Mouse (Mus musculus) myocyte (in vitro differentiated cells): ENCODE data around the gene Tas2r143. TPM values are rescaled to one million over a fixed set of nuclear protein-coding genes. Genes with fewer than 3 reads are reported as not detected.

ENCODE experiments used
- H3K27me3 ChIP-seq: one replicate; pipeline ENCODE4 v1.6.1; 2011; ENCODE audit not compliant: control insufficient read depth, insufficient read depth, insufficient read length
- H3K36me3 ChIP-seq: one replicate; pipeline ENCODE4 v1.6.1; 2011; ENCODE audit not compliant: control insufficient read depth, insufficient read depth
- H3K4me2 ChIP-seq: one replicate; pipeline ENCODE4 v1.6.1; 2011; ENCODE audit warnings: low read depth, control low read depth
- H3K4me3 ChIP-seq: one replicate; pipeline ENCODE4 v1.5.1; 2011; ENCODE audit warnings: mild to moderate bottlenecking, control low read depth, moderate library complexity
- H3K79me2 ChIP-seq: one replicate; pipeline ENCODE4 v1.6.1; 2011; ENCODE audit not compliant: control insufficient read depth, insufficient read depth
- H3ac ChIP-seq: one replicate; pipeline ENCODE4 v1.6.1; 2011; ENCODE audit not compliant: control insufficient read depth, insufficient read length
- CEBPB ChIP-seq: IDR thresholded peaks from 2 replicates; pipeline ENCODE4 v1.6.1; 2011; ENCODE audit warnings: mild to moderate bottlenecking, moderate library complexity; ENCODE audit not compliant: poor library complexity, insufficient read depth, severe bottlenecking
- E2F4 ChIP-seq: IDR thresholded peaks from one replicate; pipeline ENCODE4 v1.6.1; 2011; ENCODE audit warnings: mild to moderate bottlenecking, control low read depth, moderate library complexity; ENCODE audit not compliant: insufficient read depth
- MAX ChIP-seq: IDR thresholded peaks from one replicate; pipeline ENCODE4 v1.6.1; 2011; ENCODE audit warnings: low read depth, mild to moderate bottlenecking, control low read depth
- MYOD1 ChIP-seq, 3 experiments: IDR thresholded peaks; one replicate each; pipeline ENCODE4 v1.6.1; 2011; ENCODE audit warnings: control low read depth in 2 of 3, low read depth in 2 of 3, mild to moderate bottlenecking in 2 of 3, moderate library complexity in 1 of 3; ENCODE audit not compliant: insufficient read length in 2 of 3, control insufficient read depth in 1 of 3
- MYOG ChIP-seq, 3 experiments: IDR thresholded peaks; one replicate each; pipeline ENCODE4 v1.6.1; 2011; ENCODE audit warnings: control low read depth in 2 of 3, low read depth in 2 of 3, mild to moderate bottlenecking in 2 of 3; ENCODE audit not compliant: insufficient read length in 2 of 3, control insufficient read depth in 1 of 3, insufficient read depth in 1 of 3
- POLR2A ChIP-seq: IDR thresholded peaks from one replicate; pipeline ENCODE4 v1.6.1; 2011; ENCODE audit warnings: low read depth, mild to moderate bottlenecking, control low read depth, moderate library complexity; ENCODE audit not compliant: insufficient read length
- POLR2AphosphoS2 ChIP-seq: IDR thresholded peaks from one replicate; pipeline ENCODE4 v1.6.1; 2011; ENCODE audit warnings: low read depth, control low read depth; ENCODE audit not compliant: insufficient read length
- REST ChIP-seq: IDR thresholded peaks from one replicate; pipeline ENCODE4 v1.6.1; 2011; ENCODE audit warnings: mild to moderate bottlenecking, control low read depth, moderate library complexity; ENCODE audit not compliant: insufficient read depth, insufficient read length
- SRF ChIP-seq: IDR thresholded peaks from one replicate; pipeline ENCODE4 v1.6.1; 2011; ENCODE audit warnings: low read depth; ENCODE audit not compliant: control insufficient read depth, insufficient read length
- TCF12 ChIP-seq: IDR thresholded peaks from one replicate; pipeline ENCODE4 v1.6.1; 2011; ENCODE audit warnings: mild to moderate bottlenecking, control low read depth; ENCODE audit not compliant: poor library complexity, insufficient read depth, severe bottlenecking
- TCF3 ChIP-seq: IDR thresholded peaks from one replicate; pipeline ENCODE4 v1.6.1; 2011; ENCODE audit warnings: low read depth, control low read depth; ENCODE audit not compliant: insufficient read length
- USF1 ChIP-seq: IDR thresholded peaks from one replicate; pipeline ENCODE4 v1.6.1; 2011; ENCODE audit warnings: low read depth, mild to moderate bottlenecking, control low read depth, moderate library complexity
- polyA plus RNA-seq: library from polyadenylated mRNA; unstranded; fragments of >200 nt; fragmentation: generic; extraction: Trizol; gene quantifications from one replicate; pipeline ENCODE4 v1.2.1, GENCODE M21; 2012; ENCODE audit warnings: missing spikeins

Tas2r143 gene
- polyA plus RNA-seq, 1 experiment = not detected

GRCm38 (mm10) chr6:42426337-42426736 is 26.3 kb downstream of the Tas2r143 start:
- no peaks in the 10 kb centered on the region for H3K79me2 ChIP-seq
- no peak overlapping the region for H3K4me3 ChIP-seq
- H3K36me3 ChIP-seq = no peaks in the 10 kb centered on the region
- no peak overlapping the region for H3ac ChIP-seq
- no peaks in the 10 kb centered on the region for H3K27me3 ChIP-seq
- H3K4me2 ChIP-seq = no peak overlapping the region
- no peak for TF ChIP-seq E2F4
- no peak for TF ChIP-seq MYOD1 (IDR thresholded peaks at IDR 0.05; ENCODE audit: control insufficient read depth in 1 of 3, insufficient read length in 2 of 3, low read depth in 2 of 3)
- TF ChIP-seq TCF3 = no peak
- no peak for TF ChIP-seq TCF12
- no peak for TF ChIP-seq MYOG (IDR thresholded peaks at IDR 0.05; ENCODE audit: control insufficient read depth in 1 of 3, insufficient read depth in 1 of 3, insufficient read length in 2 of 3, low read depth in 2 of 3)
- no peak for TF ChIP-seq REST

- no peak for TF ChIP-seq TCF12
- no peak overlapping the region for H3ac ChIP-seq
- H3K36me3 ChIP-seq = no peaks in the 10 kb centered on the region
- H3K79me2 ChIP-seq = no peaks in the 10 kb centered on the region
- no peak overlapping the region for H3K4me2 ChIP-seq
- no peak overlapping the region for H3K4me3 ChIP-seq
- no peaks in the 10 kb centered on the region for H3K27me3 ChIP-seq
Measured at GRCm38 (mm10) chr6:42433554-42433953, 33.5 kb downstream of the Tas2r143 start.

- no peaks in the 10 kb centered on the region for H3K79me2 ChIP-seq
- TF ChIP-seq TCF12 (no peak), SRF (no peak), POLR2A (no peak), REST (no peak), CEBPB (no peak), POLR2AphosphoS2 (no peak), MYOG (IDR thresholded peaks at IDR 0.05; ENCODE audit: control insufficient read depth in 1 of 3, insufficient read depth in 1 of 3, insufficient read length in 2 of 3, low read depth in 2 of 3) (no peak), E2F4 (no peak), TCF3 (no peak), MAX (no peak), MYOD1 (IDR thresholded peaks at IDR 0.05; ENCODE audit: control insufficient read depth in 1 of 3, insufficient read length in 2 of 3, low read depth in 2 of 3) (no peak)
- no peaks in the 10 kb centered on the region for H3K27me3 ChIP-seq
- no peaks in the 10 kb centered on the region for H3K36me3 ChIP-seq
- H3K4me3 ChIP-seq = no peak within 1 kb of the TSS
- H3ac ChIP-seq = no peak within 1 kb of the TSS
- H3K4me2 ChIP-seq = no peak within 1 kb of the TSS
Measured at GRCm38 (mm10) chr6:42434446-42434845, 34.4 kb downstream of the Tas2r143 start, which contains the start of gene Tas2r126. Gene Tas2r126 (plus strand): TSS chr6:42434535.

- H3K79me2 ChIP-seq = no peaks in the 10 kb centered on the region
- no peak overlapping the region for H3K4me2 ChIP-seq
- no peak overlapping the region for H3ac ChIP-seq
- no peaks in the 10 kb centered on the region for H3K36me3 ChIP-seq
- no peak for TF ChIP-seq USF1
- TF ChIP-seq POLR2AphosphoS2 = no peak
- TF ChIP-seq MYOD1 (IDR thresholded peaks at IDR 0.05; ENCODE audit: control insufficient read depth in 1 of 3, insufficient read length in 2 of 3, low read depth in 2 of 3) = no peak
- no peak for TF ChIP-seq E2F4
- no peak for TF ChIP-seq POLR2A
- no peak for TF ChIP-seq MYOG (IDR thresholded peaks at IDR 0.05; ENCODE audit: control insufficient read depth in 1 of 3, insufficient read depth in 1 of 3, insufficient read length in 2 of 3, low read depth in 2 of 3)
- no peak for TF ChIP-seq REST
- no peak for TF ChIP-seq TCF3
- no peak for TF ChIP-seq CEBPB
- no peak for TF ChIP-seq MAX
- TF ChIP-seq TCF12 = no peak
- TF ChIP-seq SRF = no peak
- no peaks in the 10 kb centered on the region for H3K27me3 ChIP-seq
- H3K4me3 ChIP-seq = no peak overlapping the region
Measured at GRCm38 (mm10) chr6:42435490-42435889, 35.5 kb downstream of the Tas2r143 start.

GRCm38 (mm10) chr6:42441395-42441794 is 41.4 kb downstream of the Tas2r143 start:
- TF ChIP-seq POLR2AphosphoS2 (no peak), E2F4 (no peak), CEBPB (no peak), MYOD1 (IDR thresholded peaks at IDR 0.05; ENCODE audit: control insufficient read depth in 1 of 3, insufficient read length in 2 of 3, low read depth in 2 of 3) (no peak), REST (no peak), MYOG (IDR thresholded peaks at IDR 0.05; ENCODE audit: control insufficient read depth in 1 of 3, insufficient read depth in 1 of 3, insufficient read length in 2 of 3, low read depth in 2 of 3) (no peak), POLR2A (no peak), SRF (no peak), TCF12 (no peak), MAX (no peak), TCF3 (no peak), USF1 (no peak)
- Histone ChIP-seq H3K79me2 (no peaks in the 10 kb centered on the region), H3K4me3 (no peak overlapping the region), H3K27me3 (no peaks in the 10 kb centered on the region), H3K36me3 (no peaks in the 10 kb centered on the region), H3ac (no peak overlapping the region), H3K4me2 (no peak overlapping the region)
